Mouse (Mus musculus): ENCODE results near the gene Olfr373. TPM values are rescaled to one million over a fixed set of nuclear protein-coding genes. Genes with fewer than 3 reads are reported as not detected.
"Not testable (repeated sequence)": the region's sequence is repeated elsewhere in the genome, so short reads cannot be mapped to it uniquely, and the experiment has no call there.

The Olfr373 gene
- not detected in 2 replicates for polyA plus RNA-seq (2014; fragmentation: Nextera tagmentation; extraction: Ambion mirVana)

DNA sequence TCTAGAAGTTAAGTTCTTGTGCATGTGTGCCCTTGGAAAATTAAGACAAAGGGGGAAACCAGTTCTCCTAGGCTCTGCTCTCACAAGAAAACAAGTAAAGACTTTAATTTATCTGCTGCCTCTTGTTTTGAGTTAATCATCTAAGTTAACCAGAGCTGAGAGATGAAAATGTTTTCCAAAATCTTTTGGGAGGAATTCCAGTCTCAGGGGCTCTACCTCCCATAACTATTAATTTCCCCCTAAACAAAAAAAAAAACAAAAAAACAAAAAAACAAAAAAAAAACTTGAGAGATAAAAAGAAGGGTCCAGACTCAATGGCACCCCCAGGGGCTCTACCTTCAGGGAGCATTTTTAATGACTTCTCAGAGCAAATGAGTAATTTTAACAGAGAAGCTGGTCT, at the start of gene Olfr373:
Gene Olfr373, plus strand, starts transcription at position 301 of the 400 bp plus-strand sequence.
- DNase-seq (ENCODE audit: low spot score); H3K4me3 ChIP-seq (ENCODE audit: low read depth, low read length); H3K36me3 ChIP-seq (ENCODE audit: control insufficient read depth, insufficient read depth, low read length); H3K9ac ChIP-seq (ENCODE audit: low read length); H3K4me1 ChIP-seq (ENCODE audit: control insufficient read depth, insufficient read depth, low read length); H3K9me3 ChIP-seq (replicated peaks; ENCODE audit: control insufficient read depth, low read length); H3K4me2 ChIP-seq (ENCODE audit: low read length); H3K27me3 ChIP-seq (replicated peaks; ENCODE audit: control insufficient read depth, insufficient read depth, low read length); ATAC-seq; H3K27ac ChIP-seq (ENCODE audit: low read depth, low read length): not testable (repeated sequence)

DNA sequence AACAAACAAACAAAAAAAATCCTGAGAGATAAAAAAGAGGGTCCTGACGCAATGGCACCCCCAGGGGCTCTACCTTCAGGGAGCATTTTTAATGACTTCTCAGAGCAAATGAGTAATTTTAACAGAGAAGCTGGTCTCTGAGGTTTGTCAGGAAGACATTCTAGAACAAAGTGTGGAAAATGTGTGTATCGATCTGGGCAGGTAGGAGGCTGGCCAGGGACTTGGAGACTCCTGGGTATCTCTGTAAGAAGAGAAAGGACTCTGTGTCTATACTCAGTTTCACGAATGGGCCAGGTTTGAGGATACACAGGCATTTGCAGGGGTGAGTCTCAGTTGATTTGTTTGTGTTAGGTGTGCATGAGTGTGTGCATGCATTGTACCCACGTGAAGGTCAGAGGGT, 42.1 kb upstream of the Olfr373 start, which contains the start of gene Olfr372:
Gene Olfr372, plus strand, starts transcription at position 301 of the 400 bp plus-strand sequence.
- not testable (repeated sequence) for H3K36me3 ChIP-seq (ENCODE audit: control insufficient read depth, insufficient read depth, low read length); DNase-seq (ENCODE audit: low spot score); H3K4me1 ChIP-seq (ENCODE audit: control insufficient read depth, insufficient read depth, low read length); H3K27ac ChIP-seq (ENCODE audit: low read depth, low read length); H3K27me3 ChIP-seq (replicated peaks; ENCODE audit: control insufficient read depth, insufficient read depth, low read length); H3K9ac ChIP-seq (ENCODE audit: low read length); ATAC-seq; H3K9me3 ChIP-seq (replicated peaks; ENCODE audit: control insufficient read depth, low read length); H3K4me3 ChIP-seq (ENCODE audit: low read depth, low read length); H3K4me2 ChIP-seq (ENCODE audit: low read length)
- WGBS: 80% methylated on average over 4 of the region's 4 CpGs

DNA sequence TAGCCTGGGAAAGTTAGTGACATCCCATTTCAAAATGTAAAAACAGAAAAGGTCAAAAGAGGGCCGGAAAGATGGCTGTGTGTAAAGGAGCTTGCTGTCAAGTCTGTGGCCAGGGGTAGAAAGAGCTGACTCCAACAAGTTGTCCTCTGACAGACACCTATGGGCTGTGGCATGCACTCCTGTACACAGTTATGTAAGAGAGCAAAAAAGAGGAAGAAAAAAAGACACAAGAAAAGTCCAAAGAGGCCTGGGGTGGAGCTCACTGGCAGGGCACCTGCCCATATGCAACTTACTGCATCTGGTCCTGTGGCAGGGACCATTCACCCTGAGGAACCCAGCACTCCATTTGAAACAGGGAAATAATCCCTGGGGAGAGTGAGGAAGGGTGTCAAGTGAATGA, 40.5 kb upstream of the Olfr373 start:
- WGBS: 73% methylated on average over 1 of the region's 1 CpGs
- no peak overlapping the region for H3K4me3 ChIP-seq (ENCODE audit: low read depth, low read length)
- H3K4me2 ChIP-seq (ENCODE audit: low read length): no peak overlapping the region
- H3K9me3 ChIP-seq (replicated peaks; ENCODE audit: control insufficient read depth, low read length): no peaks in the 10 kb centered on the region
- ATAC-seq: no peak
- no peaks in the 10 kb centered on the region for H3K36me3 ChIP-seq (ENCODE audit: control insufficient read depth, insufficient read depth, low read length)
- H3K9ac ChIP-seq (ENCODE audit: low read length): no peak overlapping the region
- H3K4me1 ChIP-seq (ENCODE audit: control insufficient read depth, insufficient read depth, low read length): no peaks in the 10 kb centered on the region
- no peaks in the 10 kb centered on the region for H3K27me3 ChIP-seq (replicated peaks; ENCODE audit: control insufficient read depth, insufficient read depth, low read length)
- no peak for DNase-seq (ENCODE audit: low spot score)
- H3K27ac ChIP-seq (ENCODE audit: low read depth, low read length): no peak overlapping the region

DNA sequence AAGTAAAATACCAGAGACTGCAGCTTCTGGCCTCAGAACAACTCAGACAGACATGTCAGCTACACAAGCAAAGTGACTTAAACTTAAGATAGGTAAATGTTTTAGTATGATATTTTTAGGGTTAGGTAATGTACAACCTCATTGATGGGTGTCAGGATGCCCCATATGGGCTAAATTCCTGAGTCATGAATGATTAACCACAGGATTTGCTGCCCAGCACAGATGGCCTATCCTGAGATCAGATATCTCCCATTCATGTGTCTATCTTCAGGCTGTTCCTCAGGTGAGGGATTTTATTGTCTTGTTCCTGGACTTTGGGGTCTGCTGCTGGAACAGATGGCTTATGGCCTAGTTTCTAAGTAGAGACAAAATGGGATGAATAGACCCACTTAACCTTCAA, 28.3 kb upstream of the Olfr373 start:
- not testable (repeated sequence) for H3K27me3 ChIP-seq (replicated peaks; ENCODE audit: control insufficient read depth, insufficient read depth, low read length); H3K36me3 ChIP-seq (ENCODE audit: control insufficient read depth, insufficient read depth, low read length); H3K9ac ChIP-seq (ENCODE audit: low read length); DNase-seq (ENCODE audit: low spot score); H3K4me2 ChIP-seq (ENCODE audit: low read length); ATAC-seq; H3K4me3 ChIP-seq (ENCODE audit: low read depth, low read length); H3K27ac ChIP-seq (ENCODE audit: low read depth, low read length); H3K9me3 ChIP-seq (replicated peaks; ENCODE audit: control insufficient read depth, low read length); H3K4me1 ChIP-seq (ENCODE audit: control insufficient read depth, insufficient read depth, low read length)

DNA sequence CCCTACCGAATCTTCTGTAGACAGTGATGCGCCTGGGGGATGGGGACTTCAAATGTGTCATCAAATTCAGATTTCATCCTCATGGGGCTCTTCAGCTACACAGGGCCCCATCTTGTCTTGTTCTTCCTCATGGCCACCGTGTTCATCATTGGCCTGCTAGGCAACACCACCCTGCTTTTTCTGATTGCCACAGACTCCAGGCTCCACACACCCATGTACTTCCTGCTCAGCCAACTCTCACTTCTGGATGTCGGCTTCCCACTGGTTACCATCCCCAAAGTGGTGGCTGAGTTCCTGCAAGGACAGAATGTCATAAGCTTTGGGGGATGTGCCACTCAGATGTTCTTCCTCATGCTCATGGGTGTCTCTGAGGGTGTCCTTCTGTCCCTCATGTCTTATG, 25.3 kb upstream of the Olfr373 start:
- WGBS: 90% methylated on average over 3 of the region's 4 CpGs
- H3K4me2 ChIP-seq (ENCODE audit: low read length); ATAC-seq; H3K27me3 ChIP-seq (replicated peaks; ENCODE audit: control insufficient read depth, insufficient read depth, low read length); DNase-seq (ENCODE audit: low spot score); H3K9ac ChIP-seq (ENCODE audit: low read length); H3K27ac ChIP-seq (ENCODE audit: low read depth, low read length); H3K4me1 ChIP-seq (ENCODE audit: control insufficient read depth, insufficient read depth, low read length); H3K9me3 ChIP-seq (replicated peaks; ENCODE audit: control insufficient read depth, low read length); H3K4me3 ChIP-seq (ENCODE audit: low read depth, low read length); H3K36me3 ChIP-seq (ENCODE audit: control insufficient read depth, insufficient read depth, low read length): not testable (repeated sequence)

DNA sequence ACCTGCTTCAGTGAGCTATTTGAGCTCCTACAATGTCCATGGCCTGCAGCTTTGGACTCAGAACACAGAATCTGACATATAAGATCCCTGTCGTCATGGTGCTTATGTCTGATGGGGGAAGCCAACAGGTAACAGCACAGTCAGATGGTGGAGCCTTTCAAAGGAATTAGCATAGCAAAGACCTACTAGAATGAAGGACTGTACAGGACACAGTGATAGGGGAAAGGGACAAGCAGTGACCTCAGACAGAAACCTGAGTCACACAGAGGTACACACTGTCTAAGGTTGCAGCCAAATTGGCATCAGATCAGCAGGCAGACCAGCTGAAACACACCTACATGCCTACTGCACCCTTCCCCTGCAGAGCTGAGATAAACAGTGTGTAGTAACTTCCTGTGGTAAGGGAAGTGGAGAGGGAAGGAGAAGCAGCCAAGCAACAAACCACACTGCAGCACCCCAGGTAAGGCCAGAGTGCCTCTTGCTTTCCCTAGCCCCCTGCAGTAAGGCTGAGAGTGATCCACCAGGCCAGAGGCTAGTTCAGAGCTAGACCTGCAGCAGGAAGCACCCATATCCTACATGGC, 16.1 kb upstream of the Olfr373 start:
- not testable (repeated sequence) for H3K9me3 ChIP-seq (replicated peaks; ENCODE audit: control insufficient read depth, low read length); H3K27ac ChIP-seq (ENCODE audit: low read depth, low read length); H3K27me3 ChIP-seq (replicated peaks; ENCODE audit: control insufficient read depth, insufficient read depth, low read length); ATAC-seq; H3K4me3 ChIP-seq (ENCODE audit: low read depth, low read length); H3K36me3 ChIP-seq (ENCODE audit: control insufficient read depth, insufficient read depth, low read length); H3K4me1 ChIP-seq (ENCODE audit: control insufficient read depth, insufficient read depth, low read length); DNase-seq (ENCODE audit: low spot score); H3K4me2 ChIP-seq (ENCODE audit: low read length); H3K9ac ChIP-seq (ENCODE audit: low read length)
- WGBS: 62% methylated on average over 1 of the region's 1 CpGs

DNA sequence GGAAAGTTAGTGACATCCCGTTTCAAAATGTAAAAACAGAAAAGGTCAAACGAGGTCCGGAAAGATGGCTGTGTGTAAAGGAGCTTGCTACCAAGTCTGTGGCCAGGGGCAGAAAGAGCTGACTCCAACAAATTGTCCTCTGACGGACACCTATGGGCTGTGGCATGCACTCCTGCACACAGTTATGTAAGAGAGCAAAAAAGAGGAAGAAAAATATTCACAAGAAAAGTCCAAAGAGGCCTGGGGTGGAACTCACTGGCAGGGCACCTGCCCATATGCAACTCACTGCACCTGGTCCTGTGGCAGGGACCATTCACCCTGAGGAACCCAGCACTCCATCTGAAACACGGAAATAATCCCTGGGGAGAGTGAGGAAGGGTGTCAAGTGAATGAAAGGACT, 1.8 kb downstream of the Olfr373 start:
- 74% methylated on average over 5 of the region's 5 CpGs for WGBS
- DNase-seq (ENCODE audit: low spot score) (no peak), ATAC-seq (no peak)

DNA sequence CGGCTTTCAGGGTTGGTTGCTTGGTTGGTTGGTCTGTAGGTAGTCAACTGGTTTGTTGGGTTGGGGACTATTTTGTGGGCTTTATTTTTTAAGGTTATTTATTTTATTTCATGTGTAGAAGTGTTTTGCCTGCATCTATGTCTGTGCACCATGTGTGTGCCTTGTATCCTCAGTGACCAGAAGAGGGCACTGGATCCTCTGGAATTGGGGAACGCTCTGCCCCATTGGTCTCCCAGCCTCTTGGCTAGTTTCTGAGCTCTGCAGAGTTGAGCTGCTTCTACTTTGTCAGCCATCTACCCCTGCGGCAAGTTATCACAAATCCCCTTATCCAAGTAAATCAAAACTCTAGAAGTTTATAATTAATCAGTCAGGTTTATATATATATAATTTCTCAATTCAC, 4.6 kb downstream of the Olfr373 start:
- H3K27ac ChIP-seq (ENCODE audit: low read depth, low read length); ATAC-seq; H3K9me3 ChIP-seq (replicated peaks; ENCODE audit: control insufficient read depth, low read length); H3K4me1 ChIP-seq (ENCODE audit: control insufficient read depth, insufficient read depth, low read length); H3K9ac ChIP-seq (ENCODE audit: low read length); DNase-seq (ENCODE audit: low spot score); H3K36me3 ChIP-seq (ENCODE audit: control insufficient read depth, insufficient read depth, low read length); H3K4me2 ChIP-seq (ENCODE audit: low read length); H3K4me3 ChIP-seq (ENCODE audit: low read depth, low read length); H3K27me3 ChIP-seq (replicated peaks; ENCODE audit: control insufficient read depth, insufficient read depth, low read length): not testable (repeated sequence)
- WGBS: 86% methylated on average over 3 of the region's 3 CpGs

More for the DNA sequence above, 1.8 kb downstream of the Olfr373 start:
- no peak overlapping the region for H3K4me3 ChIP-seq (ENCODE audit: low read depth, low read length)
- no peak overlapping the region for H3K9ac ChIP-seq (ENCODE audit: low read length)
- H3K36me3 ChIP-seq (ENCODE audit: control insufficient read depth, insufficient read depth, low read length): no peaks in the 10 kb centered on the region
- no peaks in the 10 kb centered on the region for H3K9me3 ChIP-seq (replicated peaks; ENCODE audit: control insufficient read depth, low read length)
- H3K27me3 ChIP-seq (replicated peaks; ENCODE audit: control insufficient read depth, insufficient read depth, low read length): no peaks in the 10 kb centered on the region
- H3K4me1 ChIP-seq (ENCODE audit: control insufficient read depth, insufficient read depth, low read length): no peaks in the 10 kb centered on the region
- H3K4me2 ChIP-seq (ENCODE audit: low read length): no peak overlapping the region
- no peak overlapping the region for H3K27ac ChIP-seq (ENCODE audit: low read depth, low read length)

DNA sequence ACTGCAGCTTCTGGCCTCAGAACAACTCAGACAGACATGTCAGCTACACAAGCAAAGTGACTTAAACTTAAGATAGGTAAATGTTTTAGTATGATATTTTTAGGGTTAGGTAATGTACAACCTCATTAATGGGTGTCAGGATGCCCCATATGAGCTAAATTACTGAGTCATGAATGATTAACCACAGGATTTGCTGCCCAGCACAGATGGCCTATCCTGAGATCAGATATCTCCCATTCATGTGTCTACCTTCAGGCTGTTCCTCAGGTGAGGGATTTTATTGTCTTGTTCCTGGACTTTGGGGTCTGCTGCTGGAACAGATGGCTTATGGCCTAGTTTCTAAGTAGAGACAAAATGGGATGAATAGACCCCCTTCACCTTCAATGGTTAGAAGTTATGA, 13.7 kb downstream of the Olfr373 start:
- H3K27ac ChIP-seq (ENCODE audit: low read depth, low read length); H3K4me2 ChIP-seq (ENCODE audit: low read length); ATAC-seq; H3K9ac ChIP-seq (ENCODE audit: low read length); H3K4me1 ChIP-seq (ENCODE audit: control insufficient read depth, insufficient read depth, low read length); H3K27me3 ChIP-seq (replicated peaks; ENCODE audit: control insufficient read depth, insufficient read depth, low read length); H3K36me3 ChIP-seq (ENCODE audit: control insufficient read depth, insufficient read depth, low read length); H3K4me3 ChIP-seq (ENCODE audit: low read depth, low read length); DNase-seq (ENCODE audit: low spot score); H3K9me3 ChIP-seq (replicated peaks; ENCODE audit: control insufficient read depth, low read length): not testable (repeated sequence)

Data from forebrain, embryonic 14.5 days (tissue).